Mouse (Mus musculus): ENCODE results near the gene Pfkfb2. TPM values are rescaled to one million over a fixed set of nuclear protein-coding genes. Genes with fewer than 3 reads are reported as not detected.

The Pfkfb2 gene
- 10 to 100 TPM; 37.6 to 48.4 TPM for total RNA-seq (2021)

DNA sequence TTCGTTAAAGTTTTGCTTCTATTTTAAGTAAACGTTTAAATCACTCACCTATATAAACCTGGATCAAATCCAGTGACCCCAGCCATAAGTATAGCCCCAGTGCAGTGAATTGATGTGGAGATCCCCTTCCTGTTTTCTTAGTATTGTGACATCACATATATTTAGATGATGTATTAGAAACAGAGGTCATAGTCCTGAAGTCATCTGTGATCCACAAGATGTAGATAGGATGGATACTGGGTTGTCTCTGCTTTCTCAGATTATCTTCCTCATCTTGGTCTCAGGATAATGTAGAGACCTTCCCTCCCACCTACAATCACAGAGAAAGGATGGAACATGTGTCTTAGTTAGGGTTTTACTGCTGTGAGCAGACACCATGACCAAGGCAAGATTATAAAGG, at the start of gene Pfkfb2:
Gene Pfkfb2, minus strand, starts transcription at position 101 of the 400 bp plus-strand sequence.
- intact Hi-C loops (cut with DNase I) = no loop called here
- no peak for DNase-seq (ENCODE audit: low spot score in 2 of 2)

DNA sequence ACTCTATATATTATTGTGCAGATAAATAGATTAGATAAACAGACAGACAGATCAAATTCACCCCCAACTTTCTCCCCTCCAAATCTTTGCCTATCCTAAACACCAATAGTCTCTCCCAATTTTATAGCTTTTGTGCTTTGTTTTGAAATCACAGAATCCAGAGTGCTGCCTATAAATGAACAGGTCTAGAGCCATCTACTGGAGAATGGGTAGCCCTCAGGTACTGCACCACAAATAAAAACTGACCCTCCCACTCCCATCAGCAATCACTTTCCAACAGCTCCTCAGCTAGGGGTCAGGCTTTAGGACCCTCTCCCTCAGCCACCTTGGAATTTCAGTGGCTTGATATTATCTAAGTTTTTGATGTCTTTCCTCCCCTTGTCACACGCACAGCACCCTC, 47.6 kb upstream of the Pfkfb2 start:
- intact Hi-C loops (cut with DNase I) = loop anchor here (5.0 kb wide), 1 partner anchor 84 kb away; no protein-coding TSS in a partner anchor

DNA sequence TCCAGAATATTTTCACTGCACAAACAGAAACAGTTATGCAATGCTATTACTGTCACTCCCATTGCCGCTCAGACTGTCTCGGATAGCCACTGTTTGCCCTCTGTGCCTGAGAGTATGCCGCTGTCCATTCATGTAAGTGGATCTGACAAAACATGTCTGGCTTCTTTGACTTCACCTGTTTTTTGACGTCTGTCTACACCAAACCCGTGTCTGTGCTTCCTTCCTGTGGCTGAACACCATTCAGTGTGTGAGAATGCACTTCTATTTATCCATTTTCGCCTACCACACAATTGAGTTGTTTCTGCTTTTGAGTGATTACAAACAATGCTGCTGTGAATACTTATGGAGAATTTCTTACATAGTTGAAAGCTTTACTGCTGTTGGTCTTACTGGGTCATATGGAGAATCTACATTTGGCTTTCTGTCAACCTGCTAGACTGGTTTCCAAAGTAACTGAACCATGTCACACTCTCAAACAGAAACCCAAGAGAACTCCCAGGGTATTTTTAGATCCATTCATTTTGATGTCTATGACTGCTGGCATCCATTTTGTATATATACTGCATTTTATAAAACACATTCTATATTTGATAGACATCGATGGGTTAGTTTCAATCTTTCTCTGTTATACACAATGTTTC, 46.8 kb upstream of the Pfkfb2 start:
- intact Hi-C loops (cut with DNase I) = loop anchor here (5.0 kb wide), 1 partner anchor 84 kb away; no protein-coding TSS in a partner anchor
- no peak for DNase-seq (ENCODE audit: low spot score in 2 of 2)

More for the DNA sequence above, 47.6 kb upstream of the Pfkfb2 start:
- DNase-seq (ENCODE audit: low spot score in 2 of 2) = no peak

DNA sequence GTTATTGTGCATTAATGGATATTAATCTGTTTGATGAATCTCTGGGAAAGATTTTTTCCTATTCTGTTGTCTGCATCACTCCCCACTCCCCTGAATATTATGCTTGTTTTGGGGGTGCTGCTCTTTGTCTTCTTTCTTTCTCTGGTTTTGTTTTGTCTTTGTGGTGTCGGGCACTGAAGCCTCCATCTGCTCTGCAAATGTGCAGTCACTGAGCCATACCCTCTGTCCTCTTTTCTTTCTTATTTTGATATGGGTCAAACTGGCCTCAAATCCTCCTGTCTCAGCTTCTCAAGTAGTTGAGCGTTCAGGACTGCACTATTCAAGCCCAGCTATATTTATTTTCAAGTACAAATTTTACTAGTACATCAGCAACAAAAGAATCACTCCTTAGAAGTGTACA, 46.2 kb upstream of the Pfkfb2 start:
- DNase-seq (ENCODE audit: low spot score in 2 of 2) = no peak
- intact Hi-C loops (cut with DNase I) = loop anchor here (5.0 kb wide), 1 partner anchor 83 kb away; no protein-coding TSS in a partner anchor

DNA sequence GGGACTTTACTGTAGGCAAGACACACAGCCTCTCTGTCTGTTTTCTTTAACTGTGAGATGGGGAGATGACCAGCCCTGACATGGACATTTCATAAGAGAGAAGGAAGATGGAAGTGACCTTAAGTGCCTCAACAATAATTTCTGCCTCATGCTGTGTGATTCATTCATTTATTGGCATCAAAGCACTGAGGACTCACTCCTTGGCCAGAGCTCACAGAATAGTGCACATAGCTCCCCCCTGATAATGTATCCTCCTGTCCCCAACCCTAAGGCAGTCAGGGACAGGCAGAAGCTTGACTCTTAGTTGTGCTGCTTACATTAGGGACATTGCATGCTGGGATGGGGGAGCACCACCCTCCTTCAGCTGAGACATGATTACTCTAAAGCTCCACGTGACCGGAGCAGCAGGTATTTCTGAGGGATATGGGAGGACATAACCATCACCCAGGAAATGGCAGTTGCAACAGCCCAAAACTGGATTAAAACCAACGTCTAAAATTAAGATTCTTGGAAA, 42.0 kb upstream of the Pfkfb2 start:
- intact Hi-C loops (cut with DNase I) = no loop called here
- no peak for DNase-seq (ENCODE audit: low spot score in 2 of 2)

DNA sequence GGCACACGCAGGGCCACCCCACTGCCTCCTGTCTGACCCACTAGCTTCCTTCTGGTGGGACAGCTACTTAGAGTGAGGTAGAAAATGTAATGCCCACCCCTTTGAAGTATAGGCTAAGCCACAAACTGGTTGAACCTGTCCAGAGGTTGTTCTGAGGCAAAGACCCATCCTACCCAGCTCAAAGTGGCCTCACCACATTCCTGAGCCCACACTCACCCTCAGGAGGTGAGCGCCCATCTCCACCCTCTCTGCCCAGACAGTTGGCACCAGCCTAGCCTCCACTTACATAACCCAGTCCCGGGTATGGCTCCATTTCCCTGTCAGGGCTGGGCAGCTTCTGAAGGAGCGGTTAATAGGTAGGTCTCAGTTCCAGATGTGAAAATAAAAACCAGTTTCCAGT, 41.4 kb upstream of the Pfkfb2 start:
- intact Hi-C loops (cut with DNase I) = no loop called here
- no peak for DNase-seq (ENCODE audit: low spot score in 2 of 2)

DNA sequence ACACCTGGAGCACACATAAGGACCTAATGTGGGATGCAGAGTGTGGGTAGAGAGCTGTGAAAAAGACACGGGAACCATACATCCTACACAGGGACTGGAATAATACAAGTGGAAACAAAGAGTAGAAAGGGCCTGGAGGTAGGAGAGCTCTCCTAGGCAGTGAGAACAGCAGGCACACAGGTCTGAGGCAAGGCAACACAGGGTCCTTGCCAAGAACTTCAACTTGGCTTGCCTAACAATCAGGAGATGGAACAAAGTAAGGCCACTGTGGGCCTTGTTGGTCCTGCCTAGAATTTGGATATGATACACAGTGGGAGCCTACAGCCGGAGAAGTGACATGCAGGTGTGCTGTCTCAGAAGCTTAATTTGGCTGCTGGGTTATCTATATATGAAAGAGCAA, 40.9 kb upstream of the Pfkfb2 start:
- no peak for DNase-seq (ENCODE audit: low spot score in 2 of 2)
- intact Hi-C loops (cut with DNase I) = no loop called here

DNA sequence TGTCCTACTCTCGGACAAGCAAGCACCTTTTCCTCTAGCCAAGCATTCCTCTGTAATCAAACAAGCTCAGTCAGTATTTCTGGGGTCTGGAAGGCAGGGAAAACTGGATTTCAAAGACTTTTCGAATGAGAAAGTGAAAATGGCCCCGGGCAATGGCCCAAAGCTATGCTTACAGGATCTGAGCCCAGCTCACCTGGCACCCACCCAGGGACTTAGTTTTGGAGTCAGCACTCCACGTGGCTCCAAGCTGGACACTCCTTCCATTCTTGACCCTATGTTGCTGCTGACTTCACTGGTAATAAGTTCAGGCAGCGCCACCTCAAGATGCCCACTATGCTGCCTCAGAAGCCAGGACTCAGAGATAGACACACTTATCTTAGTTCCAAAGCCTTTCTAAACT, 38.0 kb upstream of the Pfkfb2 start:
- DNase-seq (ENCODE audit: low spot score in 2 of 2) = no peak
- intact Hi-C loops (cut with DNase I) = no loop called here

DNA sequence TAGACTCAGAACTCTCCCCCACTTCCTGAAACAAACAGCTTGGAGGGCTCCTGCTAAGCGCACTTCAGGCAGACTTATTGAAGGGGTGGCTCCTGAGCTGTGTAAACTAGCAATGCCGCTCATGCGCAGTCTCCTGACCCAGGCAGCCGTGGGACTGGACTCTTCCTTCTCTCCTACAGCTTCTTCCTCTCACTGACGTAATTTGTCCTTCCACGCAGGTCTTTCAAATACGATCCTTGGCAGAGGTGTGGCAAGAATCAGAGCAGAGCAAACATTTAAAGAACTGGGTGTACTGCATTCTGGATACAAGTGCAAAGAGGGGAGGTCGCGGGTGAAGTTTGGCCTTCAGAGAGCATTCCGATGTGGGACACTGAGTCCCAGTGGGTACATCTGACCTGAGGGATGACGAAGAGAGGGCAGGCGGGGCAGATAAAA, 35.0 kb upstream of the Pfkfb2 start:
- intact Hi-C loops (cut with DNase I) = no loop called here
- no peak for DNase-seq (ENCODE audit: low spot score in 2 of 2)

DNA sequence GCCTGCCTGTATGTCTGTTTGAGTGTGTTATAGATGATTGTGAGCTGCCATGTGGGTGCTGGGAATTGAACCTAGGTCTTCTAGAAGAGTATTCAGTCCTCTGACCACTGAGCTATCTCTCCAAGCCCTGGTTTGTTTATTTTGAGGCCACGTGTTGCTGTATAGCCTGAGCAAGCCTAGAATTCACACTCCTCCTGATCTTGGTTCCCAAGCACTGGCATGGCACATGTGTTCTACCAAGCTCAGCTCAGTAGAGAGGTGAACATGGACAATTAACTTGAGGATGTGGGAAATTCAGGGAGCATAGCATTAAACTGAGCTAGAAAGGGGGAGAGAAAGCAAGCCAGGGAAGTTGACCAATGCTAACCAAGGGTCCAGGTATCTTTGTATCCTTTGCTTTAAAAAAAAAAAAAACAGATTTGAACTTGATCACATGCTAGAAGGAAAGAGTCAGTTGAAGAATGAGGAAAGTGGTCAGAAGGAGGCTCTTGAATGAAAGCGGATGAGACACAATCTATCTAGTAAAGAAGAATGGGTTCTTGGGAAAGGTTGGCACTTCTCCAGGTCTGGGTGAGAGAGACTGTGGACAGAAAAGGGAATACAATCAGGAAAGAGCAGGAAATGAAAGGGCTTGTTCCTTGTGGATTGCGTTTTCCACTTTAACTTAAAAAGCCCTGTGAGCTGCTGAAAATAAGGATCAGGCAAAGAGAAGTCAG, 33.1 kb upstream of the Pfkfb2 start:
- intact Hi-C loops (cut with DNase I) = no loop called here
- no peak for DNase-seq (ENCODE audit: low spot score in 2 of 2)

DNA sequence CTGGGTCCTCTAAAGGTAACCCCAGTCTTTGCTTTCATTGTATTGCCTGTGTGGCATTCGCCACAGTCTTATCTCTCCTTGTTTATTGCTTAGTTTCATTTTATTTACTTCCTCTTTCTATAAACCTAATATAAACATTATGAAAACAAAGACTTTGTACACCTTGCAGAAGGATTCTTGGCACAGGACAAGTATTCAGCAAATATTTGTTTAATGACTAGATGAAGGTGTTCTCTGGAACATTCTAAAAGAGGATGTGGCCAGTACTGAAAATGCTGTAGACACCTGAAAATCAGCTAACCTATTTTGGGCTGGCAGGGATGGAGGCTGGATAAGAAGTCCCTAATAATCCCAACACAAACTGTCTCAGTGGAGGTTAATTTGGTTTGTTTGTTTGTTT, 32.5 kb upstream of the Pfkfb2 start:
- no peak for DNase-seq (ENCODE audit: low spot score in 2 of 2)
- intact Hi-C loops (cut with DNase I) = no loop called here

DNA sequence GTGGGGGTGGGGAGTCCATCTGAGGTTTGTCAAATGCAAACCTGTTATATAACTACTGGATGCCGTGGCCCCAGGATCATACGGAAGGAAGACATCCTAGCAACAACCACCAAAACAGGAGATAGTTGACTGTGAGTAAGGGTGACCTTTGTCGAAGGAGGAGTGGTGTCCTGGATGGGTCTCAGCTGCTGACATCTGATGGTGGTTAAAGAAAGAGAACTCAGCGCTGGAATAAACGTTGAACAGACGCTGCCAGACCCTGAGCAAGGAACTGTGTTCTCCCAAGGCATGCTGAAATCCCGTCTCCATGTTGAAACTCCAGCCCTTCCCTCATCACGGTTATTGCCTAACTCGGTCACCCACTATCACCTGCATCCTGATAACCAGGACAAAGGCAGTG, 30.6 kb upstream of the Pfkfb2 start:
- DNase-seq (ENCODE audit: low spot score in 2 of 2) = no peak
- intact Hi-C loops (cut with DNase I) = no loop called here

DNA sequence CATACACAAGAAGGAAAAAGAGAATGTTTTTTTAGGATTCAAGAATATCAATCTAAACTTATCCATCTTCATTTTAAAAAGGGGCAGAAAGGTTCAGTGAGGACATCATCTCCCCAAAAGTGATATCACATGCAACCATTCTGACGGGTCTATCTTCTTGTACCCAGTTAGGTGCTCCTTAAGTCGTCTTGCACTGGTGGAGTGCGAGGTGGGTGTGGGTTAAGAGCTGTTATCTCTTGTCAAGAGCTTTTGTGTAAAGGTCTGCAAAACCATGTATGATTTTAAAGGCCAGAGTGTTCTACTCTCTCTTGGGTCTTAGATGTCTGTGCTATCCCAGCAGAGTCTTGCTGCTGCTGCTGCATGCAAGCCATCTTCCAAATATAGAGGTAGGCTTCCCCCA, 17.8 kb upstream of the Pfkfb2 start:
- intact Hi-C loops (cut with DNase I) = no loop called here
- DNase-seq (ENCODE audit: low spot score in 2 of 2) = no peak

DNA sequence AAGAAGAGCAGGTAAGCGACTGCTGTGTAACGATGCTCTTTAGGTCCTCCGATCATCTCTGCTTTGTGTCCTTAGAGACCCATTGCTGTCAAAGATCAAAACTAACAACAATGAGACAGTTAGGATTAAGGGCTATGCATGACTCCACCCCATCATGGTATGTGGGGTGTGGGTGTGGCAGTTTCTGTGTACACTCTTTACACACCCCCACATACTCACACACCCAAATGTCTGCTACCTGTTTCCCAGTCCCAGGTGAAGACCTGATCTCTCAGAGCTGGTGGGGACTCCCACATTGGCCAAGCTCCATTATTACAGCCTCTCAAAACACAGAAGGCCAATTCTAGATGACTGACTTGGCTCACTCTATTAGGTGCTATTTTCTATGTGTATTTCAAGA, 16.5 kb upstream of the Pfkfb2 start:
- intact Hi-C loops (cut with DNase I) = no loop called here
- no peak for DNase-seq (ENCODE audit: low spot score in 2 of 2)

DNA sequence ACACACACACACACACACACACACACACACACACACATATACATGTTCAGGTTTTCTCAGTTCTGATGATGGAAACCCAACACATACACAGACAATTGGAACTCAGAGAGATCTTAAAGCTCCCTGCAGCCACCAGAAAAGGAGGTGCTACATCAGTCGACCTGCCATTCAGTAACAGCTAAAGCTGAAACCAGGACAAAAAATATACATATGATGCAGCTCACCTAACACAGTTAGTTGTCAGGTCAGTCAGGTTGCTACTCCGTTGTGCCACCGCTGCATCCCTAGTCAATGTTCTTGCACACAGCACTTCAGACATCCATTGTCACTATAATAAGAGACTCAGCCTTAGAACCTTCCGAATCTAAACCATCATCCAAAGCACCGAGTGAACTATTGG, 15.9 kb upstream of the Pfkfb2 start:
- intact Hi-C loops (cut with DNase I) = no loop called here
- no peak for DNase-seq (ENCODE audit: low spot score in 2 of 2)

DNA sequence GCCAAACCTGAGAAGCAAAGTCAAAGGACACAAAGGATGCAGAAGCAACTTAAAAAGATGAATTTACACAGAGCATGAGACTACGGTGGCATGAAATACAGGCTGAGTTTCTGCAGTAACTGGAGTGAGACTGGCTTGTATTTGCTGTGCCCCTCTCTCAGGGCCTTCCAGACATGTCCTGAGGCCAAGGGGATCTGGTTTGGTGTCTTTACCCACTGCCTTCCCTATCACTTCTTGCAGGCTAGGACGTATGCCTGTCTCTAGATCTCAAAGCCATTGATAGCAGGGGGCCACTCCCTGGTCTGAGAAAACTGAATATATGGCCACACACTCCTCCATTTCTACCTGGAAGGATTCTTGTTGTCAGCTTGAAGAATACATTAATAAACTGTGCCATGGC, 15.2 kb upstream of the Pfkfb2 start:
- intact Hi-C loops (cut with DNase I) = no loop called here
- no peak for DNase-seq (ENCODE audit: low spot score in 2 of 2)

DNA sequence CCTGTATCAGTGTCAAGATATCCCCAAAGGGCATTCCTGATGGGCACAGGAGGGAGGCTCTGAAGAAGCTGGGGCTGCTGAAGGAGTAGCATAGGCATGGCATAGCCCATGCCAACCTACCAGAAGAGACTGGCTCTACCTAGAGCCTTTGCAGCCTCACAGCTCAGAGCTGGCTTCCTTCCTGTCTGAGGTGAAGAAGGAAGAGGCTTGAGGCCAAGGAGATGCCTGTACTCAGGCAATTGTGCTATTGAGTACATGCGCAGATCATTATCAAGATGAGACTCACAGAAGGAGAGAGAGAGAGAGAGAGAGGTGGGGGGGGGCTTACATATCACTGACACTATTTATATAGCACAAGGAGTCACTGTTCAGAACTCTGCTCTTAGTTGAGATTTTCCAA, 14.7 kb upstream of the Pfkfb2 start:
- no peak for DNase-seq (ENCODE audit: low spot score in 2 of 2)
- intact Hi-C loops (cut with DNase I) = no loop called here

DNA sequence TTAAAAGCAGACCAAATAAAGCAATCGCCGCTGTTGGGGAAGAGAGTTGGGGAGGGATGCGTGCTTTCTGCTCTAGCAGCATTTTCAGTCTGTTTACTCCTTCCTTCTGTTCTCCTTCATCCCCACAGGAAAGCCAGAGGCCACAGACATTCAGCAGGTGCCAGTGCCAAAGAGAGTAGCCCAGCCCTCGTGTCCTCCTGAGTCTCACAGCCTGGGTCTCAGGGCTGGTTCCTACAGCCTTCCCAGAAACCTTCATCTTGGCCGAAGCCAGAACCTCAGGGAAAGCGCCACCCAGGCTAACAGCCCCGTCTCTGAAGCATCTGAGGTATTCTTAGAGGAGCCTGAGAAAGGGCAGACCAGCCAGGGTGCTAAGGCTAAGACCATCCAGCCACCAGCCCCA, 13.1 kb upstream of the Pfkfb2 start:
- intact Hi-C loops (cut with DNase I) = no loop called here
- DNase-seq (ENCODE audit: low spot score in 2 of 2) = no peak

DNA sequence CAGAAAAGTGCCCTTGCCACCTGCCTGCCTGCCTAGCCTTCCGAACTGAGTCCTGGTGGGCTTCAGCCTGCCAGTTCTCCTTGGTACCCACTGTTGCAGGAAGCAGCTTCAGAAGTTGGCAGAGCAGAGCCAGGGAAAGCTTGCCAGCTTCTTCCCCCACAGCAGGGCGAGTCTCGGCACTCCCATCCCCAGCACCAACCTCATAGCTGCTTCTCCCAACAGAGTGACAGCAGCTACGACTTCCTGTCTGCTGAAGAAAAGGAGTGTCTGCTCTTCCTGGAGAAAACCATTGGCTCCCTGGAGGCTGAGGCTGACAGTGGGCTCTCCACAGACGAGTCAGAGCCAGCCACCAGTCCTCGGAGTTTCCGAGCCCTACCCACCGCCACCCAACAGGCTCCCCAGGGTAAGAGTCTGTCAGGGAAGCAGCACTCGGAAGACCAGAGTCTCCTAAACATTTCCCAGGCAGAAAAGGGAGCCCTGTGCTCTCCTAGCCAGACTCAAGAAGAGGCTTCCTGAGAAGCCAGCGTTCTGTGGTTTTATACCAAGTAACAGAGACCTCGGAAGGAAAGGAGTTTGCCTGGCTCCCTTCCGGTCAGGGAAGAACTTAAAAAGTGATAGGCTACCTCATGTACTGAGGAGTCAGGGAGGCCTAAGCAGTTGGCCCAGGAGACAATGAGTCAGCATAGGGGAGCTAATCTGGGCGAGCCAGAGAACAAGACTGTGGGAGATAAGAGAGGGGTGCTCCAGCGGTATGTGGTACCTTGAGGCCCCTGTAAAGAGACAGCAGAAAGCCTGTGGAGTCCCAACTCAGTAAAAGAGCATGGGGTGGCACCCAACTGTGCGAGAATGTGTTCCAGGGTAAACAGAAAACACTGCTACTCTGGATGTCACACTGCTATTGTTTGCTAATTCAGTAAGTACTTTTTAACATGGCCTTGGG, 12.0 kb upstream of the Pfkfb2 start:
- peak; percentile 56 to 86 for DNase-seq (ENCODE audit: low spot score in 2 of 2)
- intact Hi-C loops (cut with DNase I) = loop anchor here (2.0 kb wide), 1 partner anchor 24 kb away; the partner anchor contains the start of gene Yod1

DNA sequence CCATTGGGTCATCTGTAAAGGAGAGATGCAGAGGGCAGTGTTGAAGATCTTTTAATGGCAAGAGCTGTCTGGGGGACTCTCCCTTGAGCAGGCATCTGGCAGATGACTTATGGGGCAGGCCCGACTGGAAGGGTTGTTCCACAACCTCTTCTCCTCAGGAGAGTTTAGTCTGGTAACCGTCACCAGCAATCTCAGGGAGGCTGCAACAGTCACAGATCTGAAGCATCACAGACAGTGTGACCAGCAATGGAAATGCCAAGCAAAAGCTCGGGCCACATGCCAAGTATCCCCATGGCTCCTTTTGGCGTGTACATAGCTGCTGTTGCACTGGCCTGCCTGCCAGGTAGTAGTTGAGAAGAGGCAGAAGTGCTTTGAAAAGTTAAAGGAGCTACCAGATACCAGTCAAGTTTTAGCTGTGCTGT, 11.2 kb upstream of the Pfkfb2 start:
- DNase-seq (ENCODE audit: low spot score in 2 of 2) = no peak
- intact Hi-C loops (cut with DNase I) = loop anchor here (2.0 kb wide), 1 partner anchor 23 kb away; the partner anchor contains the start of gene Yod1
